Mouse (Mus musculus) hindbrain, embryonic 16.5 days (tissue): ENCODE data around the gene Dusp27. TPM values are rescaled to one million over a fixed set of nuclear protein-coding genes. Genes with fewer than 3 reads are reported as not detected.

Experiments used
- ATAC-seq: fragments of 200-750 bp; cut with Nextera tagmentation; 2 replicates; pipeline ENCODE4 v1.8.0; 2017; ENCODE audit warnings: moderate TSS enrichment, moderate library complexity
- H3K27ac ChIP-seq: fragments of 300-500 bp; sonication (generic); 2 replicates; pipeline ENCODE4 v1.5.1; 2014; ENCODE audit warnings: low read depth, mild to moderate bottlenecking, control low read depth, low read length, moderate library complexity
- H3K27me3 ChIP-seq: fragments of 300-500 bp; sonication (generic); replicated peaks from 2 replicates; pipeline ENCODE4 v1.6.1; 2014; ENCODE audit warnings: low read length; ENCODE audit not compliant: control insufficient read depth, insufficient read depth
- H3K36me3 ChIP-seq: fragments of 300-500 bp; sonication (generic); 2 replicates; pipeline ENCODE4 v1.6.1; 2014; ENCODE audit warnings: mild to moderate bottlenecking, low read length, moderate library complexity, mixed read lengths; ENCODE audit not compliant: control insufficient read depth, insufficient read depth
- H3K4me1 ChIP-seq: fragments of 300-500 bp; sonication (generic); 2 replicates; pipeline ENCODE4 v1.6.1; 2014; ENCODE audit warnings: low read depth, low read length; ENCODE audit not compliant: control insufficient read depth, insufficient read depth
- H3K4me2 ChIP-seq: fragments of 300-500 bp; sonication (generic); 2 replicates; pipeline ENCODE4 v1.6.1; 2014; ENCODE audit warnings: mild to moderate bottlenecking, low read length, control low read depth, moderate library complexity
- H3K4me3 ChIP-seq: fragments of 300-500 bp; sonication (generic); 2 replicates; pipeline ENCODE4 v1.5.1; 2014; ENCODE audit warnings: mild to moderate bottlenecking, low read length, control low read depth, moderate library complexity
- H3K9ac ChIP-seq: fragments of 300-500 bp; sonication (generic); 2 replicates; pipeline ENCODE4 v1.6.1; 2014; ENCODE audit warnings: low read depth, mild to moderate bottlenecking, control low read depth, low read length, moderate library complexity
- H3K9me3 ChIP-seq: fragments of 300-500 bp; sonication (generic); 2 replicates; pipeline ENCODE4 v1.6.1; 2014; ENCODE audit warnings: mild to moderate bottlenecking, low read length, moderate library complexity; ENCODE audit not compliant: control insufficient read depth
- WGBS: fragments of 180-500 bp; shearing (Covaris S2); extraction: QIAGEN DNeasy Blood & Tissue Kit; methylation state at CpG from one replicate; pipeline ENCODE4 v1.1.7; 2014; 5-methylcytosine and 5-hydroxymethylcytosine counted together
- polyA plus RNA-seq: library from polyadenylated mRNA; unstranded; fragments of >200 nt; fragmentation: Nextera tagmentation; extraction: Ambion mirVana; gene quantifications from 2 replicates; pipeline ENCODE4 v1.2.1, GENCODE M21; 2015

Gene Dusp27
- polyA plus RNA-seq: 1.1 and 1.9 TPM in 2 replicates

- Histone ChIP-seq H3K4me2 (no peak within 1 kb of the TSS), H3K4me3 (no peak within 1 kb of the TSS), H3K9ac (no peak within 1 kb of the TSS), H3K9me3 (no peaks in the 10 kb centered on the region), H3K4me1 (no peaks in the 10 kb centered on the region), H3K36me3 (no peaks in the 10 kb centered on the region), H3K27ac (no peak within 1 kb of the TSS), H3K27me3 (no peaks in the 10 kb centered on the region)
- no peak for ATAC-seq
- 59% methylated on average over 4 of the region's 4 CpGs for WGBS
Observed at GRCm38 (mm10) chr1:166127719-166128118, at the start of gene Dusp27. Gene Dusp27 (minus strand): TSS chr1:166127922.

DNA sequence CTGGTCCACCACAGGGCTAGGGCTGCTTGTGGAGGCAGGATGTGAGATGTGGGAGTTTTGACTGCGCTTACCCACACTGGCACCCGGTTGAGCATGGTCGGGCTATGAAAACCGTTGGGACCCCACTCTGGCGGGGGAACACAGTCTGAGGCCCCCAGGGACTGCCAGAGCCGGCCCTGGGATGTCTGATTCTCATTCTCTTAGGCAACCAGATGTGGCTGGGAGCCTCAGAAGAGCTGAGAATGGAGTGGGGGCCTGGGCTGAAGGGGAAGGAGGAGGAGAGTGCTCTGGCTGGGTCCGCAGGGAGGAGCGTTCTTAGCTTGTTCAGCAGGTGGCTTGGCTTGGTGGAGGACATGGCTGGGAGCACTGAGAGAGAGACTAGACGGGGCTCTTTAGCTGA lies 45.9 kb upstream of the Dusp27 start:
- H3K4me3 ChIP-seq: no peak overlapping the region
- H3K9me3 ChIP-seq: no peaks in the 10 kb centered on the region
- no peaks in the 10 kb centered on the region for H3K36me3 ChIP-seq
- no peaks in the 10 kb centered on the region for H3K4me1 ChIP-seq
- no peak overlapping the region for H3K4me2 ChIP-seq
- H3K9ac ChIP-seq: no peak overlapping the region
- no peaks in the 10 kb centered on the region for H3K27me3 ChIP-seq
- H3K27ac ChIP-seq: no peak overlapping the region
- WGBS: 74% methylated on average over 9 of the region's 9 CpGs
- no peak for ATAC-seq

DNA sequence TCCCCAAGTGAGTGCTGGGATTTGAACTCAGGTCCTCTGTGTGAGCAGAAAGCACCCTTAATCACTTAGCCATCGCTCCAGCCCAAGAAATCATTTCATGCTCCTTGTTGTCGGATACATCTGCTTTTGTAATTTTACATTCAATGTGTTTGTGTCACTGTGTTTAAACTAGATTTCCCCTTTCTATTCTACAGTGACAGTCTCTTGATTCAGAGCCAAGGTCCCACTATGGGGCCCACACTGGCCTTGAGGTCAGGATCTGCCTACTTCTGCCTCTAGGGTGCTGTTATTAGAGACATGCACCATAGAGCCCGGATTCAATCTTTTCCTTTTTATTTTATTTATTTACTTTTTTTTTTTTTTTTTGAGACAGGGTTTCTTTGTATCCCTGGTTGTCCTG lies 45.3 kb upstream of the Dusp27 start:
- Histone ChIP-seq H3K9me3 (no peaks in the 10 kb centered on the region), H3K4me1 (no peaks in the 10 kb centered on the region), H3K4me3 (no peak overlapping the region), H3K27ac (no peak overlapping the region), H3K9ac (no peak overlapping the region), H3K4me2 (no peak overlapping the region), H3K36me3 (no peaks in the 10 kb centered on the region), H3K27me3 (no peaks in the 10 kb centered on the region)
- no peak for ATAC-seq
- 76% methylated on average over 3 of the region's 3 CpGs for WGBS

GRCm38 (mm10) chr1:166170852-166171251 lies 43.1 kb upstream of the Dusp27 start:
- H3K27me3 ChIP-seq: no peaks in the 10 kb centered on the region
- no peak overlapping the region for H3K9ac ChIP-seq
- H3K36me3 ChIP-seq: no peaks in the 10 kb centered on the region
- H3K4me2 ChIP-seq: no peak overlapping the region
- H3K9me3 ChIP-seq: no peaks in the 10 kb centered on the region
- no peak overlapping the region for H3K27ac ChIP-seq
- no peak overlapping the region for H3K4me3 ChIP-seq
- WGBS: 93% methylated on average over 12 of the region's 12 CpGs
- no peaks in the 10 kb centered on the region for H3K4me1 ChIP-seq
- ATAC-seq: no peak

GRCm38 (mm10) chr1:166169713-166170112 lies 42.0 kb upstream of the Dusp27 start:
- Histone ChIP-seq H3K27ac (no peak overlapping the region), H3K9ac (no peak overlapping the region), H3K27me3 (no peaks in the 10 kb centered on the region), H3K4me2 (no peak overlapping the region), H3K9me3 (no peaks in the 10 kb centered on the region), H3K36me3 (no peaks in the 10 kb centered on the region), H3K4me3 (no peak overlapping the region), H3K4me1 (no peaks in the 10 kb centered on the region)
- 92% methylated on average over 7 of the region's 7 CpGs for WGBS
- ATAC-seq: no peak

GRCm38 (mm10) chr1:166168017-166168416 lies 40.3 kb upstream of the Dusp27 start:
- H3K36me3 ChIP-seq: no peaks in the 10 kb centered on the region
- no peak overlapping the region for H3K27ac ChIP-seq
- H3K4me1 ChIP-seq: no peaks in the 10 kb centered on the region
- H3K9ac ChIP-seq: no peak overlapping the region
- H3K4me3 ChIP-seq: no peak overlapping the region
- 95% methylated on average over 7 of the region's 7 CpGs for whole genome bisulfite sequencing
- no peaks in the 10 kb centered on the region for H3K9me3 ChIP-seq
- no peak for ATAC-seq
- no peak overlapping the region for H3K4me2 ChIP-seq
- no peaks in the 10 kb centered on the region for H3K27me3 ChIP-seq

DNA sequence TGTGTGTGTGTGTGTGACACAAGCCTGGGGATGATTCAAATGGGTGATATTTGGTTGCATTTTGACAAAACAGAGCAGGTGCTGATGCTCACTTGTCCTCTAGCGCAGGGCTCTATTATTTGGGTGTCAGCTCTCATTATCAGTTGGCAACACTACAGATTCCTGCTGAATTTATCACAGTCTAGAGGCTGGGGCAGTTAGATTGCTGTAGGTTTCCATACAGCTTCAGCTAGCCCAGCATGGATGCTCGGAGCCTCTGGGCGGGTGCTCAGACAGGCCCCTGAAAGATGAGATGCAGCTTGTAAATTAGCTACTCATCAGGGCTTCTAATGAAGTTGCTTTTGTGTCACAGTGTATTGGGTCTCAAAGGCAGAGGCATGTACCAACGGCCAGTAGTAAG lies 39.7 kb upstream of the Dusp27 start:
- no peak overlapping the region for H3K27ac ChIP-seq
- H3K27me3 ChIP-seq: no peaks in the 10 kb centered on the region
- 66% methylated on average over 4 of the region's 4 CpGs for WGBS
- H3K9me3 ChIP-seq: no peaks in the 10 kb centered on the region
- no peak overlapping the region for H3K9ac ChIP-seq
- H3K4me3 ChIP-seq: no peak overlapping the region
- no peak overlapping the region for H3K4me2 ChIP-seq
- ATAC-seq: no peak
- H3K4me1 ChIP-seq: no peaks in the 10 kb centered on the region
- H3K36me3 ChIP-seq: no peaks in the 10 kb centered on the region

DNA sequence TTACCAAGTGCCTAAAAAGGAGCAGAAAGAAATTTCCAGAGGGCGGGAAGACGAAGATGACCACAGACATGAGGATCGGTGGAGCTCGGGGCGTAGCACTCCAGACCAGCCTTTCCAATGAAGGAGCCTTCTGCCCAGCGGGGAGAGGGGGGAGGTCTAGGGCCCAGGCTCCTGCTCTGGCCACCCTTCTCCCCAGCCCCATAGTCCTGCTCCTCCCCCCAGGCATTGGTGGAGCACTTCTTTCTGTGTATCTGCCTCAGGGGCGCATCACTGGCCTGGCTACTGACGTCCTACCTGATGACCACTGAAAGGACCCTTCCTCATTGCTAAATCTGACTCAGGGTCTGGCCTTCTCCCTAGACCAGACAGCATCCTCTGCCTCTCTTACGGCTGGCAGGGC lies 37.4 kb upstream of the Dusp27 start:
- no peak for ATAC-seq
- no peak overlapping the region for H3K27ac ChIP-seq
- no peak overlapping the region for H3K4me2 ChIP-seq
- no peak overlapping the region for H3K4me3 ChIP-seq
- H3K36me3 ChIP-seq: no peaks in the 10 kb centered on the region
- no peaks in the 10 kb centered on the region for H3K27me3 ChIP-seq
- H3K9me3 ChIP-seq: no peaks in the 10 kb centered on the region
- no peak overlapping the region for H3K9ac ChIP-seq
- no peaks in the 10 kb centered on the region for H3K4me1 ChIP-seq
- 92% methylated on average over 9 of the region's 9 CpGs for WGBS

DNA sequence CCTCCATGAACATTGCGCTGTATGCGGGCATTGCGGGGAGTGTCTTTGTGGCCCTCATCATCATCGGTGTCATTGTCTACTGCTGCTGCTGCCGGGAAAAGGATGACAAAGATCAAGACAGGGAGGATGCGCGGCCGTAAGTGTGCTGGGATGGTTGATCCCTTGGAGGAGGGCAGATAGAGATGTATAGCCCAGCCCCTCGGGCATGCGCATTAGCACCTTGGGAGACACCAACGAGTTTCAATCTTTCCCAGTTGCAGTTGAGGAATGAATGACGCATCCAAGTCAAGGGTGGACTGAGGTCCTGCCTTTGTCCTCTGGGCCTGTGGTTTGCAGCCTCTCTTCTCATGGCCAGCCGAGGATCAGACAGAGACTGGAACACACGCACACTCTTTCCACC lies 36.9 kb upstream of the Dusp27 start:
- no peak overlapping the region for H3K4me3 ChIP-seq
- WGBS: 93% methylated on average over 14 of the region's 14 CpGs
- H3K4me1 ChIP-seq: no peaks in the 10 kb centered on the region
- no peak for ATAC-seq
- H3K9me3 ChIP-seq: no peaks in the 10 kb centered on the region
- peaks cover under 1% of the 10 kb centered on the region; the same call in 1 of the 2 replicates for H3K27me3 ChIP-seq
- no peak overlapping the region for H3K9ac ChIP-seq
- H3K27ac ChIP-seq: no peak overlapping the region
- no peak overlapping the region for H3K4me2 ChIP-seq
- H3K36me3 ChIP-seq: no peaks in the 10 kb centered on the region
